Mouse (Mus musculus) ES-E14 (cell line): ENCODE results near the gene Acot11. TPM values are rescaled to one million over a fixed set of nuclear protein-coding genes. Genes with fewer than 3 reads are reported as not detected.
"Not testable (repeated sequence)": the region's sequence is repeated elsewhere in the genome, so short reads cannot be mapped to it uniquely, and the experiment has no call there.

ENCODE experiments used
- DNase-seq: peaks from one replicate; pipeline ENCODE4 v3.0.0-alpha.2; 2013; ENCODE audit warnings: low read depth, low spot score
- H3K27ac ChIP-seq: 2 replicates; pipeline ENCODE4 v1.5.1; 2012; ENCODE audit warnings: low read depth, mild to moderate bottlenecking, low read length, moderate library complexity, mixed read lengths; ENCODE audit not compliant: poor library complexity, insufficient read depth, severe bottlenecking
- H3K36me3 ChIP-seq: 2 replicates; pipeline ENCODE4 v1.6.1; 2012; ENCODE audit warnings: mild to moderate bottlenecking, low read length, moderate library complexity, mixed read lengths; ENCODE audit not compliant: control insufficient read depth, poor library complexity, insufficient read depth, severe bottlenecking
- H3K4me1 ChIP-seq, 2 experiments: fragments of 150-350 bp in 1 of 2; sonication (generic) in 1 of 2; 2 replicates each; pipeline ENCODE4 v1.6.1; 2012; ENCODE audit warnings: low read length in 2 of 2, mild to moderate bottlenecking in 1 of 2, mixed read lengths in 1 of 2; ENCODE audit not compliant: control insufficient read depth in 2 of 2, insufficient read depth in 2 of 2, poor library complexity in 1 of 2
- H3K4me3 ChIP-seq, 2 experiments: fragments of 150-350 bp in 1 of 2; sonication (generic) in 1 of 2; 2 replicates each; pipeline ENCODE4 v1.5.1; 2012; ENCODE audit warnings: low read length in 2 of 2, low read depth in 1 of 2, mild to moderate bottlenecking in 1 of 2, mixed read lengths in 1 of 2; ENCODE audit not compliant: insufficient read depth in 1 of 2, poor library complexity in 1 of 2, severe bottlenecking in 1 of 2
- H3K9ac ChIP-seq: 2 replicates; pipeline ENCODE4 v1.6.1; 2012; ENCODE audit warnings: low read depth, mild to moderate bottlenecking, low read length, mixed read lengths; ENCODE audit not compliant: poor library complexity, insufficient read depth, severe bottlenecking
- H3K9me3 ChIP-seq: fragments of 150-350 bp; sonication (generic); 2 replicates; pipeline ENCODE4 v1.6.1; 2012; ENCODE audit warnings: low read depth, mild to moderate bottlenecking, low read length; ENCODE audit not compliant: control insufficient read depth, insufficient read depth
- CHD2 ChIP-seq: IDR thresholded peaks from 2 replicates; pipeline ENCODE4 v1.6.1; 2014; ENCODE audit warnings: mild to moderate bottlenecking, low read depth, low read length, inconsistent platforms
- HCFC1 ChIP-seq: IDR thresholded peaks from 2 replicates; pipeline ENCODE4 v1.6.1; 2012; ENCODE audit warnings: low read length, inconsistent platforms, borderline replicate concordance; ENCODE audit not compliant: insufficient read depth
- MAFK ChIP-seq: IDR thresholded peaks from 2 replicates; pipeline ENCODE4 v1.6.1; 2014; ENCODE audit warnings: mild to moderate bottlenecking, low read depth, low read length, inconsistent platforms; ENCODE audit not compliant: insufficient read depth
- ZC3H11A ChIP-seq: IDR thresholded peaks from 2 replicates; pipeline ENCODE4 v1.6.1; 2012; ENCODE audit warnings: low read depth, mild to moderate bottlenecking, inconsistent platforms, low read length, borderline replicate concordance
- ZNF384 ChIP-seq: IDR thresholded peaks from 2 replicates; pipeline ENCODE4 v1.6.1; 2012; ENCODE audit warnings: low read depth, low read length, inconsistent platforms
- in situ Hi-C, 2 experiments: fragments of 600-800 bp; cut with MboI; formaldehyde crosslinking; loops; one replicate each; pipeline ENCODE4 v1.15.1; 2025; ENCODE audit warnings: low sequenced_read_pairs in 2 of 2, inconsistent platforms in 1 of 2; ENCODE audit not compliant: unreplicated experiment in 2 of 2
- total RNA-seq: library from RNA; depleted of rRNA; stranded (reverse); fragments of 300-350 nt; gene quantifications from 2 replicates; pipeline ENCODE4 v1.2.3, GENCODE M21; 2012

Acot11 gene
- total RNA-seq, 1 experiment, result 2.5 TPM

DNA sequence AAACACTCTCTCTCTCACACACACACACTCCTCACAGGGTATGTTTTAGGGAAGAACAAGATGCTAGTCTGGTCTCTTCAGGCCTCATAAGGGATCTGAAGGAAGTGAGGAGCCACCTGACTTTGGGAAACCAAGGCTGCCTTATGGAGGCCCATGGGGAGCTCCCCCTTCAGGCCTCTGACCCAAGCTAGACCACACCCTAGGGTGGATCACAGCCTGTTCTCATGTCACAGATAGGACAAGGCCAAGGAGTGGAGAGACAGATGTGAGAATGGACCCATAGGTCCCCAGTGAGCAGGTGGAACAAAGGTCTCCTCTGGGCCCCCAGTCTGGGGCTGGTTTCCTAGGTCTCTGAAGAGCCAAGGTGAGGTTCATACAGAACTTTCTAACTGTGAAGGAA lies 12.5 kb downstream of the Acot11 start:
- Histone ChIP-seq H3K4me1 (peaks cover 0 to 5% of the 10 kb centered on the region in 2 experiments; a peak in 1 of 4 replicates), H3K36me3 (no peaks in the 10 kb centered on the region), H3K9me3 (no peaks in the 10 kb centered on the region), H3K9ac (no peak overlapping the region), H3K4me3 (no peak overlapping the region), H3K27ac (no peak overlapping the region)
- in situ Hi-C loops, result no loop called here
- TF ChIP-seq ZC3H11A (no peak), CHD2 (no peak), MAFK (no peak), ZNF384 (no peak), HCFC1 (no peak)
- no peak for DNase-seq

- Histone ChIP-seq H3K36me3 (no peaks in the 10 kb centered on the region), H3K4me3 (no peak overlapping the region), H3K27ac (no peak overlapping the region), H3K9ac (no peak overlapping the region), H3K9me3 (no peaks in the 10 kb centered on the region), H3K4me1 (peaks cover 0 to 5% of the 10 kb centered on the region in 2 experiments; a peak in 1 of 4 replicates)
- DNase-seq, result no peak
- TF ChIP-seq MAFK, result no peak
- in situ Hi-C loops, result no loop called here
Observed at GRCm38 (mm10) chr4:106790938-106791337, 13.9 kb downstream of the Acot11 start.

DNA sequence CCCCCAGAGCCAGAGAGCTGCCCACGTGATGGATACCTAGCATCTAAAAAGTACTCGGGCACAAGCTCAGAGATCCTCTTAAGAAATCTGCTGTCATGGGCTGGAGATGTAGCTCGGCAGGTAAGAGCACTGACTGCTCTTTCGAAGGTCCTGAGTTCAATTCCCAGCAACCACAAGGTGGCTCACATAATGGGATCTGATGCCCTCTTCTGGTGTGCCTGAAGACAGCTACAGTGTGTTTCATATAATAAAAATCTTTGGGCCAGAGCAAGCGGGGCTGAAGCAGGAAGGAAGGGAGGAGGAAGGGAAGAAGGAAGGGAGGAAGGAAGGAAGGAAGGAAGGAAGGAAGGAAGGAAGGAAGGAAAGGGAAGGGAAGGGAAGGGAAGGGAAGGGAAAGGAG lies 14.6 kb downstream of the Acot11 start:
- H3K9ac ChIP-seq, H3K36me3 ChIP-seq, H3K4me1 ChIP-seq, DNase-seq, in situ Hi-C loops, H3K4me3 ChIP-seq, H3K9me3 ChIP-seq, H3K27ac ChIP-seq: not testable (repeated sequence)

GRCm38 (mm10) chr4:106789705-106790104 lies 15.1 kb downstream of the Acot11 start:
- no peak overlapping the region for H3K9ac ChIP-seq
- no peaks in the 10 kb centered on the region for H3K36me3 ChIP-seq
- H3K4me1 ChIP-seq, result peaks cover 0 to 5% of the 10 kb centered on the region in 2 experiments; a peak in 1 of 4 replicates
- in situ Hi-C loops, result no loop called here
- H3K27ac ChIP-seq, result no peak overlapping the region
- TF ChIP-seq ZC3H11A (no peak), MAFK (no peak), ZNF384 (no peak), HCFC1 (no peak), CHD2 (no peak)
- DNase-seq, result no peak
- H3K9me3 ChIP-seq, result no peaks in the 10 kb centered on the region
- H3K4me3 ChIP-seq, result no peak overlapping the region

- no peak for TF ChIP-seq HCFC1
- TF ChIP-seq ZNF384, result no peak
- Histone ChIP-seq H3K27ac (no peak overlapping the region), H3K9ac (peak overlapping the region; percentile 20; the same call in 1 of the 2 replicates), H3K4me1 (peaks cover 0 to 5% of the 10 kb centered on the region in 2 experiments; a peak in 1 of 4 replicates), H3K4me3 (no peak overlapping the region), H3K9me3 (no peaks in the 10 kb centered on the region), H3K36me3 (no peaks in the 10 kb centered on the region)
- in situ Hi-C loops, result no loop called here
- no peak for DNase-seq
Observed at GRCm38 (mm10) chr4:106788627-106789026, 16.2 kb downstream of the Acot11 start.
